Mouse (Mus musculus): ENCODE results near the gene BC016579.

GRCm38 (mm10) chr16:45659596-45659995 is 5.7 kb upstream of the BC016579 start:
- no peak for TF ChIP-seq USF1 (IDR thresholded peaks at IDR 0.05; ENCODE audit: low read depth)
- TF ChIP-seq MAX (IDR thresholded peaks at IDR 0.05) = no peak
- TF ChIP-seq CTCF (IDR thresholded peaks at IDR 0.05; ENCODE audit: control insufficient read depth, insufficient read depth, insufficient read length) = no peak
- TF ChIP-seq FOSL1 (IDR thresholded peaks at IDR 0.05; ENCODE audit: insufficient read depth, low read length, poor library complexity, severe bottlenecking) = no peak
- TF ChIP-seq CEBPB (IDR thresholded peaks at IDR 0.05; ENCODE audit: low read depth) = no peak
- no peak for TF ChIP-seq MYOD1 (IDR thresholded peaks at IDR 0.05; ENCODE audit: control insufficient read depth, insufficient read length, low read depth)

All from C2C12 (cell line).